Mouse (Mus musculus): Measurements from ENCODE around the gene Batf. TPM values are rescaled to one million over a fixed set of nuclear protein-coding genes. Genes with fewer than 3 reads are reported as not detected.
A peak's percentile ranks its signal among the peaks of the same experiment; 100 is the strongest.

The Batf gene
- 0.86 and 0.95 TPM in 2 replicates for polyA plus RNA-seq (2016; fragmentation: Nextera tagmentation; extraction: Ambion mirVana)

DNA sequence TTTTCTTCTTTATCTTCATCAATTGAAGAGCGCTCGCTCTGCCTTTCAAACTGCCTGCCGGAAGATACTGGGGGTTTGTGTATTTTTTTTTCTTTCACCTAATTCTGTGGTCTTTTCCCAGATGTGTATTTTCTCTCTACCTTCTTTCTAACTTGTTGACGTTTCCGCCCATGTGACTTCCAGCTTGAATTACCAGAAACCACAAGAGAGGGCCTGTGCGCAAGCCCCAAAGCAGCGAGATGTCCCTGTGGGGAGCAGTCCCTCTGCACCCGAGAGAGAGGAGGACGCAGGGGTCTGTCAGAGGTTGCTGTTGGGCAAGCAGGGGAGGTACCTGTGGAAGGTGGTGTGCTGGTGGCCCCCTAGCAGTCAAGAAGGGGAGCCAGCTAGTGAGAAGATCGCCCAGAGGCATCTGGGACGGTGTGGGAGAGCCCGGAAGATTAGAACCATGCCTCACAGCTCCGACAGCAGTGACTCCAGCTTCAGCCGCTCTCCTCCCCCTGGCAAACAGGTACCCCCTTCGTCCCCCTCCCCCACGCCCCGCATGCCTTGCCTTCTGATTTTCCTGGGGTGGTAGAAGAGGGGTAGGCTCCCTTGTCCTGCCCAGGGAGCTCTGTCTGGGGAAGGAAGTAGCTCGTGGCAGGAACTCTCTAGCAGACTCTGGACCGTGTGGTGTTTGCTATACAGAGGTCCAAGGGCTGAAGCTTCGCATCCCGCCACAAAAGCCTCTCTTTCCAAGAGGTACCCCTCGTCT, at the start of gene Batf:
Batf (plus strand) TSS at position 204 of the 751 bp plus-strand sequence.
- no peaks in the 10 kb centered on the region for H3K4me1 ChIP-seq
- no peak within 1 kb of the TSS for H3K4me3 ChIP-seq
- H3K36me3 ChIP-seq, result no peaks in the 10 kb centered on the region
- H3K9me3 ChIP-seq, result no peaks in the 10 kb centered on the region
- ATAC-seq (ENCODE audit: low FRiP score, low read depth), result no peak
- no peaks in the 10 kb centered on the region for H3K27me3 ChIP-seq (replicated peaks)
- WGBS, result 50% methylated on average over 22 of the region's 22 CpGs
- H3K27ac ChIP-seq, result no peak within 1 kb of the TSS
- no peak within 1 kb of the TSS for H3K9ac ChIP-seq
- H3K4me2 ChIP-seq (replicated peaks), result peak within 1 kb of the TSS; percentile 18; the same call in 1 of the 2 replicates

DNA sequence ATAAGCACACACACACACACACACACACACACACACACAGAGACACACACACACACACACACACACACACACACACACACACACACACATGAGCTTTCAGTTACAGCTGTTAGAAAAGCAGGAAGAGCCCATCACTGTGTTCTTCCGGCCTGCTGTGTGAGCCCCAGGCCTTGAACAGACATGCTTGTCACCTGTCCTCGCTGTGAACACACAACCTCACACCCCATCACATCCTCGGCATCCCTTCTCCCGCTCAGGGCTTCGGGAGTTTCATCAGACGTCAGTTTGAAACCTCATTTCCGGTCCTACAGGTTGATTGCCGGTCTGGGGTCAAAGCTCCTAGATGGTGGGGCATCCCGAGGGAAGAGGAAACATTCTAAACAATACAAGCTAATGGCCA, 48.5 kb upstream of the Batf start:
- Histone ChIP-seq H3K9me3 (no peaks in the 10 kb centered on the region), H3K27me3 (replicated peaks) (no peaks in the 10 kb centered on the region), H3K27ac (no peak overlapping the region), H3K36me3 (peaks cover 36% of the 10 kb centered on the region), H3K4me3 (no peak overlapping the region), H3K9ac (no peak overlapping the region), H3K4me2 (replicated peaks) (no peak overlapping the region), H3K4me1 (0 out of 2 replicates have a peak, but pooled peaks cover 3% of the 10 kb centered on the region)
- no peak for ATAC-seq (ENCODE audit: low FRiP score, low read depth)
- WGBS, result 81% methylated on average over 9 of the region's 9 CpGs

GRCm38 (mm10) chr12:85638541-85639325, 47.7 kb upstream of the Batf start:
- H3K36me3 ChIP-seq, result peaks cover 28% of the 10 kb centered on the region
- 0 out of 2 replicates have a peak, but pooled peaks cover 3% of the 10 kb centered on the region for H3K4me1 ChIP-seq
- no peaks in the 10 kb centered on the region for H3K9me3 ChIP-seq
- no peak overlapping the region for H3K4me2 ChIP-seq (replicated peaks)
- no peak overlapping the region for H3K4me3 ChIP-seq
- H3K27me3 ChIP-seq (replicated peaks), result no peaks in the 10 kb centered on the region
- 77% methylated on average over 20 of the region's 20 CpGs for WGBS
- H3K27ac ChIP-seq, result no peak overlapping the region
- no peak for ATAC-seq (ENCODE audit: low FRiP score, low read depth)
- H3K9ac ChIP-seq, result no peak overlapping the region

DNA sequence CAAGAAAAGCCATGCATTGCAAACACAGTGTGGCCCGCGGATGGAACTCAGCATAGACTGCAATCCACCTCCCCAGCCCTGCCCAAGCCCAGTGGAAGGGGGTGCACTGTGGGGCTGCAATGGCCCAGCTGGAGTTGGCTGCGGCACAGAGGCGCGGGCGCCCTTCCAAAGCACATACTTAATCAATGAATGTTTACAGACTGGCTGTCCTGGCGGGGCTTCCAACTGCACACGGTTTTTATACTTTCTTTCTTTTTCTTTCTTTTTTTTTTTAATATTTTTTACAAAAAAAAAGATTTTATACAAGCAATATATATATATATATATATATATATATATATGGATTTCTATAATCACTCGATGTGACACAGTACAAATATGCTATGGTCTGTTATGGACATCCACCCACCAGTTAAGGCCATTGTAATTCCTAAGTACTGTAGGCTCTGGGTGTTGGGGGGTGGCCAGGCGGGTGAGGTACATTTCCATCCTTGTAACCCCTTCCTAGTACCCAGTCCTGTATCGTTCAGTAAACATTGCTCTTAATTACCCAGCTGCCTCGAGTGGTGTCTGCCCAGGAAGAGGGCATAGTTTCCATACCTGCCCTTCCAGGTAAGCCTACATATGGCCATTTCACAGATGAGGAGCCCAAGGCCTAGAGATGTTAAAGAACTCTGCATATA, 47.0 kb upstream of the Batf start:
- no peak overlapping the region for H3K9ac ChIP-seq
- H3K9me3 ChIP-seq, result no peaks in the 10 kb centered on the region
- WGBS, result 88% methylated on average over 12 of the region's 12 CpGs
- no peak overlapping the region for H3K4me3 ChIP-seq
- H3K4me2 ChIP-seq (replicated peaks), result no peak overlapping the region
- ATAC-seq (ENCODE audit: low FRiP score, low read depth), result no peak
- peaks cover 21% of the 10 kb centered on the region for H3K36me3 ChIP-seq
- H3K4me1 ChIP-seq, result 0 out of 2 replicates have a peak, but pooled peaks cover 3% of the 10 kb centered on the region
- H3K27ac ChIP-seq, result no peak overlapping the region
- no peaks in the 10 kb centered on the region for H3K27me3 ChIP-seq (replicated peaks)

DNA sequence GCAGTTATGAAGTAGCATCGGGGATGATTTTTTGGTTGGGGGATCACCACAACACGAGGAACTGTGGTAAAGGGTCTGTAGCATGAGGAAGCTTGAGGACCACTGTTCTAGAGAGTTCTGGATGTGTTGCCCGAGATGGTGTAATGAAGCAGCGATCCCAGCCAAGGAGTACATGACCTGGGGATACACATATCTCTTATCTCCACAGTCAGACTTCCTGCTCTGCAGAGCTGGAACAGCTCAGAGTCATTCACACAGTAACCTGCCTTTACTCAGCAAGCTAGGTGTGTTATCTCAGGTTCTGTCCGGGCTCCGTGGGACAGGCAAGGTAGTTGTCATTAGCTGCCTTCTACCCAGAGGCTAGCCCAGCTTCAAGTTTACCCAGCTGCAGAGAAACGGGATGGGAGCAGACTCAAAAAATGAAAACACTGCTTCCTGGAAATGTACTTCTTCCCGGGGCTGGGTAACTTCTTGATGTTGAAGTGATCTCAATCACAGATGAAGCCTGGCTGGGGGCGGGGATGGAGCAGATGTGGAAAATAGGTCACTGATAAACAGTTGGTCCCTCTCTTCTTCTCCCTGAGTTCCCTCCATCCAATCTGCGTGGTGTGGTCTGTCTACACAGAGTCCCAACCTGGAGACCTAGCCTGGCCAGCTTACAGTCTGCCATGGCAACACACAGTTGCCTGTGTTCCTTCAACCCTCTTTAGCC, 45.5 kb upstream of the Batf start:
- 82% methylated on average over 10 of the region's 10 CpGs for WGBS
- Histone ChIP-seq H3K27ac (no peak overlapping the region), H3K36me3 (peaks cover 20% of the 10 kb centered on the region), H3K27me3 (replicated peaks) (no peaks in the 10 kb centered on the region), H3K4me2 (replicated peaks) (no peak overlapping the region), H3K9me3 (no peaks in the 10 kb centered on the region), H3K9ac (no peak overlapping the region), H3K4me1 (0 out of 2 replicates have a peak, but pooled peaks cover 3% of the 10 kb centered on the region), H3K4me3 (no peak overlapping the region)
- ATAC-seq (ENCODE audit: low FRiP score, low read depth), result no peak

GRCm38 (mm10) chr12:85641564-85641931, 44.9 kb upstream of the Batf start:
- H3K27me3 ChIP-seq (replicated peaks), result no peaks in the 10 kb centered on the region
- no peak for ATAC-seq (ENCODE audit: low FRiP score, low read depth)
- no peak overlapping the region for H3K27ac ChIP-seq
- H3K9ac ChIP-seq, result no peak overlapping the region
- 59% methylated on average over 4 of the region's 4 CpGs for WGBS
- no peaks in the 10 kb centered on the region for H3K9me3 ChIP-seq
- 0 out of 2 replicates have a peak, but pooled peaks cover 3% of the 10 kb centered on the region for H3K4me1 ChIP-seq
- peaks cover 18% of the 10 kb centered on the region for H3K36me3 ChIP-seq
- no peak overlapping the region for H3K4me3 ChIP-seq
- no peak overlapping the region for H3K4me2 ChIP-seq (replicated peaks)

GRCm38 (mm10) chr12:85643735-85644134, 42.7 kb upstream of the Batf start:
- Histone ChIP-seq H3K4me1 (no peaks in the 10 kb centered on the region), H3K4me3 (no peak overlapping the region), H3K27ac (no peak overlapping the region), H3K9ac (no peak overlapping the region), H3K4me2 (replicated peaks) (no peak overlapping the region), H3K9me3 (no peaks in the 10 kb centered on the region), H3K27me3 (replicated peaks) (no peaks in the 10 kb centered on the region), H3K36me3 (peaks cover 12% of the 10 kb centered on the region)
- ATAC-seq (ENCODE audit: low FRiP score, low read depth), result no peak
- 72% methylated on average over 5 of the region's 5 CpGs for whole genome bisulfite sequencing

DNA sequence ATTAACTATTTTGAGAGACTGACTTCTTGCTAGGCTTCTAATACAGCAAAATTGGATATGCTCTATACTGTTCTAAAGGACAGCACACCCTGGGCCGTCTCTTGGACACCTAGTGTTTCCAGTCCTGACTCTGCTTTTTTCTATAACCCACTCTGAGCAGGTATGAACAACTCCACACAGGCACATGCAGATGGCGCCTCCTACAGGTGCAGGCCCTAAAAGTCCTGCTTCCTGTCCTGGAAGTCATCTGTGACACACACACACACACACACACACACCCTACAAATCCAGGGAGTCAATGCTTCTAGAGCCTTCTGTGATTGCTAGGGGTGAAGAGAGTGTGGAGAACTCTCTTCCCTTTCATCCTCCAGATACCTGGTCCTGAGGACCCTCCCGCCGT, 40.8 kb upstream of the Batf start:
- Histone ChIP-seq H3K36me3 (0 out of 2 replicates have a peak, but pooled peaks cover under 1% of the 10 kb centered on the region), H3K4me3 (no peak overlapping the region), H3K27ac (no peak overlapping the region), H3K4me1 (no peaks in the 10 kb centered on the region), H3K9ac (no peak overlapping the region), H3K9me3 (no peaks in the 10 kb centered on the region), H3K4me2 (replicated peaks) (no peak overlapping the region), H3K27me3 (replicated peaks) (no peaks in the 10 kb centered on the region)
- no peak for ATAC-seq (ENCODE audit: low FRiP score, low read depth)
- WGBS, result 90% methylated on average over 4 of the region's 4 CpGs

GRCm38 (mm10) chr12:85647346-85647745, 39.1 kb upstream of the Batf start:
- WGBS, result 42% methylated on average over 10 of the region's 10 CpGs
- ATAC-seq (ENCODE audit: low FRiP score, low read depth), result no peak

DNA sequence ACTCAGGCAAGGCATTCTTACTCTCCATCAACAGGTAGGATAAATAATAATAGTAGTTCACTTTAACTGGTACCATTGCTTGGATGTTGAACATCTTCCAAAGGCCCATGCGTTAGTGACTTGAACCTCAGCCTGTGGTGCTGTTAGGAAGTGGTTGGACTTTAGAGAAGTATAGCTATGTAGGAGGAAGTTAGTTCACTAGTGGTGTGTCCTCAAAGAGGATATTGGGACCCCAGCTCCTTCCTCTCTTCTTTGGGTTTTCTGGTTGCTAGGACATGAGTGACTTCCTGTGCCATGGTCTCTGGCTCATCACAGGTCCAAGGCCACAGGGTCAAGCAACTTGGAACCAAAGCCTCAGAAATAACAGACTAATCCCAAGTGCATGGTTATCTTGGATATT, 38.5 kb upstream of the Batf start:
- Histone ChIP-seq H3K27me3 (replicated peaks) (no peaks in the 10 kb centered on the region), H3K36me3 (no peaks in the 10 kb centered on the region), H3K9ac (no peak overlapping the region), H3K27ac (no peak overlapping the region), H3K4me2 (replicated peaks) (no peak overlapping the region), H3K9me3 (no peaks in the 10 kb centered on the region), H3K4me1 (no peaks in the 10 kb centered on the region), H3K4me3 (no peak overlapping the region)
- ATAC-seq (ENCODE audit: low FRiP score, low read depth), result no peak
- 95% methylated on average over 1 of the region's 1 CpGs for WGBS

More at GRCm38 (mm10) chr12:85647346-85647745, 39.1 kb upstream of the Batf start:
- no peaks in the 10 kb centered on the region for H3K36me3 ChIP-seq
- H3K27ac ChIP-seq, result no peak overlapping the region
- H3K9ac ChIP-seq, result no peak overlapping the region
- H3K4me3 ChIP-seq, result no peak overlapping the region
- no peaks in the 10 kb centered on the region for H3K4me1 ChIP-seq
- H3K9me3 ChIP-seq, result no peaks in the 10 kb centered on the region
- no peak overlapping the region for H3K4me2 ChIP-seq (replicated peaks)
- no peaks in the 10 kb centered on the region for H3K27me3 ChIP-seq (replicated peaks)

DNA sequence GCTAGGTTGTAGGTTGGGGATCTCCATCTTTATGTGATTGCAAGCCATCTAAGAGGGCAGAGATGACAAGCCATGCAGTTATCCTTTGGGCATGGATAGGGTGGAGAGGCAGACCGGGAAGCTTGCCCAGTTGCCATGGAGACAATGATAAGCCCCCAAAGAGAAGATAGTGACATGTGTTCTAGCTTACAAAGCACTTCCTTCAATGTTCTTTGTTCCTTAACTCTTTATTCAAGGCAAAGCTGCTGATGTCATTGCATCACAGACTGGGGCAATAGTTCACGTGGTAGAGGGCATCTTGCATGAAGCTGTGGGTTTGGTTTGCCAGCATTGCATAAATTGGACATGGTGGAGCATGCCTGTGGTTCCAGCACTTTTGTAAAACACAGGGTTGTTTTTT, 27.1 kb upstream of the Batf start:
- Histone ChIP-seq H3K4me3 (no peak overlapping the region), H3K9ac (no peak overlapping the region), H3K4me2 (replicated peaks) (no peak overlapping the region), H3K27ac (no peak overlapping the region), H3K9me3 (no peaks in the 10 kb centered on the region), H3K36me3 (no peaks in the 10 kb centered on the region), H3K27me3 (replicated peaks) (no peaks in the 10 kb centered on the region), H3K4me1 (no peaks in the 10 kb centered on the region)
- ATAC-seq (ENCODE audit: low FRiP score, low read depth), result no peak
- 47% methylated on average over 2 of the region's 2 CpGs for WGBS

Measured in neural tube, embryonic 12.5 days (tissue).